Comparison of ENCODE assay signal across 9 mouse cellular contexts in the genomic region with DNA sequence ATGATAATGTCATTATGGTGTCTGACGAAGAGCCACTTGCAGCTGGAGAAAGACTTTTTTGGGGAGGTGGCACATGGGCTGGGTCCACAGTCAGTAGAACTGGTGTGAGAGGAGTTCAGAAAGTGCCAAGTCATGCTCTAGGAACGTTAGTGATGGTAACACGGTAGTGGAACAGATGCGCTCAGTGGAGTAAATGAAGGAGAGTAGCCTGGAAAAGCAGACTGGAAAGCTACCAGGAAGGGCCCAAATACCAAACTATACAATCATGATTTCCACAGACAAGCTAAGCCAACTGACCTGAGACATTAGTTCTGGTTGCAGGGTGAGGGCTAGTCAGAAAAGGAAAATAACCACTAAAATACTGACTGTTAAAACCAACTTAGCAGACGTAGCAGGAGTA. TPM values are rescaled to one million over a fixed set of nuclear protein-coding genes. Genes with fewer than 3 reads are reported as not detected.
DNase-seq lines count a peak whose midpoint lies in the region; ATAC-seq lines count a peak whose summit lies in the region.
"Had no signal": no experiment of that assay in that cellular context is flagged by ENCODE, and none has a peak within 500 bp of the region (broad histone marks: within the 10 kb centered on the region; RNA-seq: fewer than 3 reads in every experiment).

No protein-coding gene starts in this region.

- H3K27me3 ChIP-seq in neural tube, embryonic 11.5 days (ENCODE audit: control insufficient read depth, insufficient read depth, low read length): peaks cover 5% of the 10 kb centered on the region; the same call in 1 of the 2 replicates
- peaks cover 19% of the 10 kb centered on the region for H3K27me3 ChIP-seq in hindbrain, embryonic 10.5 days (ENCODE audit: insufficient read depth, poor library complexity, severe bottlenecking)

- WGBS in neural tube, embryonic 11.5 days: 46% methylated on average over 5 of the region's 5 CpGs
- WGBS in hindbrain, embryonic 10.5 days: 53% methylated on average over 5 of the region's 5 CpGs

- DNase-seq in neural tube, embryonic 11.5 days (ENCODE audit: low spot score): no peak
- DNase-seq in neural tube, embryonic 10.5 days (ENCODE audit: extremely low spot score, low spot score): no peak
- no peak for DNase-seq in hindbrain, embryonic 10.5 days (ENCODE audit: low spot score)
- DNase-seq in gastrocnemius, postnatal 25 days: no peak
- no peak for DNase-seq in cerebellum, adult 9-11 months

- H3K9ac ChIP-seq in neural tube, embryonic 11.5 days (ENCODE audit: low read length): 0 out of 2 replicates have a peak overlapping the region, but pooled peaks have one; percentile 30

- no peak for ATAC-seq in neural tube, embryonic 11.5 days (ENCODE audit: insufficient read depth, low FRiP score, low TSS enrichment)
- ATAC-seq in common myeloid progenitor, adult 5-6 weeks (replicated peaks; ENCODE audit: low read depth, poor library complexity, severe bottlenecking): peak; percentile 63
- peak; percentile 72 for ATAC-seq in megakaryocyte progenitor cell, adult 5-6 weeks (replicated peaks; ENCODE audit: poor library complexity)
- no peak for ATAC-seq in cerebellum, adult (ENCODE audit: insufficient number of reproducible peaks, low FRiP score, low TSS enrichment)

- peak overlapping the region; percentile 62 for H3K4me3 ChIP-seq in neural tube, embryonic 11.5 days (ENCODE audit: low read depth, low read length)
- peak overlapping the region; percentile 90 for H3K4me3 ChIP-seq in hindbrain, embryonic 10.5 days

- H3K27ac ChIP-seq in neural tube, embryonic 11.5 days (ENCODE audit: low read depth, low read length): no peak overlapping the region
- H3K27ac ChIP-seq in hindbrain, embryonic 10.5 days: no peak overlapping the region

- peaks cover 13% of the 10 kb centered on the region for H3K4me1 ChIP-seq in neural tube, embryonic 11.5 days (ENCODE audit: control insufficient read depth, insufficient read depth, low read length)
- H3K4me1 ChIP-seq in hindbrain, embryonic 10.5 days (replicated peaks): peaks cover 27% of the 10 kb centered on the region

- peak overlapping the region; percentile 51 for H3K4me2 ChIP-seq in neural tube, embryonic 11.5 days (ENCODE audit: low read depth)

- peaks cover 3% of the 10 kb centered on the region for H3K36me3 ChIP-seq in neural tube, embryonic 11.5 days (ENCODE audit: control insufficient read depth, insufficient read depth, low read length)
- H3K36me3 ChIP-seq in hindbrain, embryonic 10.5 days: peaks cover 27% of the 10 kb centered on the region

- H3K9me3 ChIP-seq in neural tube, embryonic 11.5 days (ENCODE audit: control insufficient read depth, low read length): no peaks in the 10 kb centered on the region
- H3K9me3 ChIP-seq in hindbrain, embryonic 10.5 days: no peaks in the 10 kb centered on the region

RNA-seq across cellular contexts. Expression of a gene that starts 4.5 kb away (rescaled TPM):
- not detected in 2 replicates for polyA plus RNA-seq in neural tube, embryonic 11.5 days (2014; fragmentation: Nextera tagmentation; extraction: Ambion mirVana)
- not detected in 2 replicates for total RNA-seq in common myeloid progenitor, adult 5-6 weeks (2017)
- polyA plus RNA-seq in hindbrain, embryonic 10.5 days (2016; fragmentation: Nextera tagmentation; extraction: Ambion mirVana): 0.16 TPM in 1 of 2 replicates, not detected in the other
- total RNA-seq in megakaryocyte progenitor cell, adult 5-6 weeks (2015): not detected in 2 replicates
- not detected in 2 replicates for total RNA-seq in megakaryocyte progenitor cell, adult 5-6 weeks (2017)
- total RNA-seq in gastrocnemius, postnatal 25 days (2021): under 1 TPM; 0.38 TPM

RNA-seq across cellular contexts. Expression of a gene that starts 5.1 kb away (rescaled TPM):
- 130 and 133 TPM in 2 replicates for polyA plus RNA-seq in neural tube, embryonic 11.5 days (2014; fragmentation: Nextera tagmentation; extraction: Ambion mirVana)
- total RNA-seq in common myeloid progenitor, adult 5-6 weeks (2017): 32.7 and 36.0 TPM in 2 replicates
- polyA plus RNA-seq in hindbrain, embryonic 10.5 days (2016; fragmentation: Nextera tagmentation; extraction: Ambion mirVana): 114 and 136 TPM in 2 replicates
- 81.7 and 88.9 TPM in 2 replicates for total RNA-seq in megakaryocyte progenitor cell, adult 5-6 weeks (2015)
- 27.5 and 33.9 TPM in 2 replicates for total RNA-seq in megakaryocyte progenitor cell, adult 5-6 weeks (2017)
- total RNA-seq in gastrocnemius, postnatal 25 days (2021): 10 to 100 TPM in 1 of 2 experiments, 1 to 10 TPM in 1; 8.2 to 13.3 TPM

RNA-seq across cellular contexts. Expression of a gene that starts 36.9 kb away (rescaled TPM):
- not detected in 2 replicates for polyA plus RNA-seq in neural tube, embryonic 11.5 days (2014; fragmentation: Nextera tagmentation; extraction: Ambion mirVana)
- not detected in 2 replicates for total RNA-seq in common myeloid progenitor, adult 5-6 weeks (2017)
- not detected in 2 replicates for polyA plus RNA-seq in hindbrain, embryonic 10.5 days (2016; fragmentation: Nextera tagmentation; extraction: Ambion mirVana)
- 0.64 TPM in 1 of 2 replicates, not detected in the other for total RNA-seq in megakaryocyte progenitor cell, adult 5-6 weeks (2015)
- total RNA-seq in megakaryocyte progenitor cell, adult 5-6 weeks (2017): not detected in 2 replicates
- under 1 TPM in 1 of 2 experiments, not detected in 1; 0.20 TPM for total RNA-seq in gastrocnemius, postnatal 25 days (2021)
- total RNA-seq: layer of hippocampus, postnatal 14 days had no signal

RNA-seq across cellular contexts. Expression of a gene that starts 43.6 kb away (rescaled TPM):
- polyA plus RNA-seq in neural tube, embryonic 11.5 days (2014; fragmentation: Nextera tagmentation; extraction: Ambion mirVana): 64.8 and 67.5 TPM in 2 replicates
- 59.0 and 63.9 TPM in 2 replicates for total RNA-seq in common myeloid progenitor, adult 5-6 weeks (2017)
- 65.6 and 73.6 TPM in 2 replicates for polyA plus RNA-seq in hindbrain, embryonic 10.5 days (2016; fragmentation: Nextera tagmentation; extraction: Ambion mirVana)
- 47.7 and 48.8 TPM in 2 replicates for total RNA-seq in megakaryocyte progenitor cell, adult 5-6 weeks (2015)
- total RNA-seq in megakaryocyte progenitor cell, adult 5-6 weeks (2017): 49.1 and 54.3 TPM in 2 replicates
- 10 to 100 TPM; 44.7 TPM for total RNA-seq in gastrocnemius, postnatal 25 days (2021)

RNA-seq across cellular contexts. Expression of a gene that starts 44.1 kb away (rescaled TPM):
- polyA plus RNA-seq in neural tube, embryonic 11.5 days (2014; fragmentation: Nextera tagmentation; extraction: Ambion mirVana): 1.9 and 2.1 TPM in 2 replicates
- 5.8 and 9.6 TPM in 2 replicates for total RNA-seq in common myeloid progenitor, adult 5-6 weeks (2017)
- 1.9 and 2.1 TPM in 2 replicates for polyA plus RNA-seq in hindbrain, embryonic 10.5 days (2016; fragmentation: Nextera tagmentation; extraction: Ambion mirVana)
- total RNA-seq in megakaryocyte progenitor cell, adult 5-6 weeks (2015): 6.9 and 8.8 TPM in 2 replicates
- total RNA-seq in megakaryocyte progenitor cell, adult 5-6 weeks (2017): 6.5 and 10.0 TPM in 2 replicates
- 1 to 10 TPM in 1 of 2 experiments, under 1 TPM in 1; 0.91 to 1.3 TPM for total RNA-seq in gastrocnemius, postnatal 25 days (2021)

Comparison
In these comparisons a context has a peak if more than half of its experiments do, and no peak if none do; other contexts are left out.
1. ATAC-seq: peak in common myeloid progenitor, adult 5-6 weeks (single experiment) and megakaryocyte progenitor cell, adult 5-6 weeks (single experiment); none in neural tube, embryonic 11.5 days (single experiment) and cerebellum, adult (single experiment).